Mouse (Mus musculus) liver, embryonic 14.5 days (tissue): ENCODE measurements around the gene Nhej1.

ENCODE experiments used
- CTCF ChIP-seq: IDR thresholded peaks from 2 replicates; pipeline ENCODE4 v1.5.1; 2016; ENCODE audit warnings: antibody characterized with exemption, low read depth, control low read depth
- EP300 ChIP-seq: IDR thresholded peaks from 2 replicates; pipeline ENCODE4 v1.6.1; 2016; ENCODE audit warnings: antibody characterized with exemption, low read depth

DNA sequence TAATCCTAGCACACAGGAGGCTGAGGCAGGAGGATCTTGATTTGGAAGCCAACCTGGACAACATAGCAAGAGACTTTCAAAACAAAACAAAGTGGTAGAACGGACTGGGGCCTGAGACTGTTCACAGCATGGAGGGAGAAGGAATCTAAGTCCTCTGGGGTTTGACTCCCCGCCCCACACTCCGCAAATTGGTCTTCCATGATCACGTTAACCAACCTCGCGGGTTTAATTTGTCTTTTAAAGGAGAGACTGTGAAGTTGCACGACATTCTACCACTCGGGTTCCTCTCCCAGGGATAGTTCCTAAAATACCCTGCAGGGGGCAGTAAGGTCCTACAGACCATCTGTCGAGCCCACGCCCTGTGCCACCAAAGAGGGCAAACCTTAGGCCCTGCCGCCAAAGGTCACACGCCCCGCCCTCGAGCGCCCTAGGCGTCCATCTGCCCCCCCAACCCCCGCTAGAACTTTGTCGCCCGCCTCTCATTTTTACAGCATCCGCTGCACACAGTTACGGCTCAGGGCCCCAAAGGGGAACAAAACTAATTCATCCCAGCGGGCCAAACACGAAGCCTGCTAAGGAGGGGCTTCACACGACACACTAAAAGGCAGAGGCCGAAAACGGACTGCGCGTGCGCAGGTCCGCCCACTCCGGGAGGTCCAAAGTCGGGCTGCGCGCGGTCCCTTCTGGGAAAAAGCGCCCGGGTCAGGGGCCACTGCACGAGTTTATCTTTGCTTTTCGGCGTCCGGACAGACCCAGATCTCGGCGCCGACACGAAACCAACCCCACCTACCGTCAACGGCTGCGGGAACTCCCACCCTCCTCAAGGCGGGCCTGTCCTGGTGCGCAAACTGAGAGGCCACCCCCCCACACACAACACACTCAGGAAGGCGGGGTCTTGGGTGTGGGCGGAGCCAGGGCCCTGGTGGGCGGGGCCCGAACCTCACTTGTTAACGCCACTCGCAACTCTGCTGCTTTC, at the start of gene Nhej1:
- peak; percentile 94 for TF ChIP-seq CTCF
- peak; percentile 52 for TF ChIP-seq EP300
